Mouse (Mus musculus) ES-E14 (cell line): ENCODE measurements around the gene Mxra7. TPM values are rescaled to one million over a fixed set of nuclear protein-coding genes. Genes with fewer than 3 reads are reported as not detected.

Experiments used
- DNase-seq: peaks from one replicate; pipeline ENCODE4 v3.0.0-alpha.2; 2013; ENCODE audit warnings: low read depth, low spot score
- H3K27ac ChIP-seq: 2 replicates; pipeline ENCODE4 v1.5.1; 2012; ENCODE audit warnings: low read depth, mild to moderate bottlenecking, low read length, moderate library complexity, mixed read lengths; ENCODE audit not compliant: poor library complexity, insufficient read depth, severe bottlenecking
- H3K36me3 ChIP-seq: 2 replicates; pipeline ENCODE4 v1.6.1; 2012; ENCODE audit warnings: mild to moderate bottlenecking, low read length, moderate library complexity, mixed read lengths; ENCODE audit not compliant: control insufficient read depth, poor library complexity, insufficient read depth, severe bottlenecking
- H3K4me1 ChIP-seq, 2 experiments: fragments of 150-350 bp in 1 of 2; sonication (generic) in 1 of 2; 2 replicates each; pipeline ENCODE4 v1.6.1; 2012; ENCODE audit warnings: low read length in 2 of 2, mild to moderate bottlenecking in 1 of 2, mixed read lengths in 1 of 2; ENCODE audit not compliant: control insufficient read depth in 2 of 2, insufficient read depth in 2 of 2, poor library complexity in 1 of 2
- H3K4me3 ChIP-seq, 2 experiments: fragments of 150-350 bp in 1 of 2; sonication (generic) in 1 of 2; 2 replicates each; pipeline ENCODE4 v1.5.1; 2012; ENCODE audit warnings: low read length in 2 of 2, low read depth in 1 of 2, mild to moderate bottlenecking in 1 of 2, mixed read lengths in 1 of 2; ENCODE audit not compliant: insufficient read depth in 1 of 2, poor library complexity in 1 of 2, severe bottlenecking in 1 of 2
- H3K9ac ChIP-seq: 2 replicates; pipeline ENCODE4 v1.6.1; 2012; ENCODE audit warnings: low read depth, mild to moderate bottlenecking, low read length, mixed read lengths; ENCODE audit not compliant: poor library complexity, insufficient read depth, severe bottlenecking
- H3K9me3 ChIP-seq: fragments of 150-350 bp; sonication (generic); 2 replicates; pipeline ENCODE4 v1.6.1; 2012; ENCODE audit warnings: low read depth, mild to moderate bottlenecking, low read length; ENCODE audit not compliant: control insufficient read depth, insufficient read depth
- CHD2 ChIP-seq: IDR thresholded peaks from 2 replicates; pipeline ENCODE4 v1.6.1; 2014; ENCODE audit warnings: mild to moderate bottlenecking, low read depth, low read length, inconsistent platforms
- HCFC1 ChIP-seq: IDR thresholded peaks from 2 replicates; pipeline ENCODE4 v1.6.1; 2012; ENCODE audit warnings: low read length, inconsistent platforms, borderline replicate concordance; ENCODE audit not compliant: insufficient read depth
- MAFK ChIP-seq: IDR thresholded peaks from 2 replicates; pipeline ENCODE4 v1.6.1; 2014; ENCODE audit warnings: mild to moderate bottlenecking, low read depth, low read length, inconsistent platforms; ENCODE audit not compliant: insufficient read depth
- ZC3H11A ChIP-seq: IDR thresholded peaks from 2 replicates; pipeline ENCODE4 v1.6.1; 2012; ENCODE audit warnings: low read depth, mild to moderate bottlenecking, inconsistent platforms, low read length, borderline replicate concordance
- ZNF384 ChIP-seq: IDR thresholded peaks from 2 replicates; pipeline ENCODE4 v1.6.1; 2012; ENCODE audit warnings: low read depth, low read length, inconsistent platforms
- in situ Hi-C, 2 experiments: fragments of 600-800 bp; cut with MboI; formaldehyde crosslinking; loops; one replicate each; pipeline ENCODE4 v1.15.1; 2025; ENCODE audit warnings: low sequenced_read_pairs in 2 of 2, inconsistent platforms in 1 of 2; ENCODE audit not compliant: unreplicated experiment in 2 of 2
- total RNA-seq: library from RNA; depleted of rRNA; stranded (reverse); fragments of 300-350 nt; gene quantifications from 2 replicates; pipeline ENCODE4 v1.2.3, GENCODE M21; 2012

Gene Mxra7
- total RNA-seq, 1 experiment: 5.8 TPM

GRCm38 (mm10) chr11:116769873-116770272 is 58.0 kb downstream of the Mxra7 start:
- Histone ChIP-seq H3K36me3 (no peaks in the 10 kb centered on the region), H3K4me3 (no peak overlapping the region), H3K9me3 (no peaks in the 10 kb centered on the region), H3K27ac (no peak overlapping the region), H3K4me1 (peaks cover 0 to 1% of the 10 kb centered on the region in 2 experiments; a peak in 1 of 4 replicates), H3K9ac (no peak overlapping the region)
- TF ChIP-seq HCFC1: no peak
- TF ChIP-seq ZNF384: no peak
- TF ChIP-seq CHD2: no peak
- TF ChIP-seq ZC3H11A: no peak
- TF ChIP-seq MAFK: no peak
- in situ Hi-C loops: no loop called here
- no peak for DNase-seq

GRCm38 (mm10) chr11:116764946-116765345 is 62.9 kb downstream of the Mxra7 start:
- H3K9ac ChIP-seq: no peak overlapping the region
- no peaks in the 10 kb centered on the region for H3K9me3 ChIP-seq
- H3K27ac ChIP-seq: no peak overlapping the region
- peaks cover 0 to 1% of the 10 kb centered on the region in 2 experiments; a peak in 1 of 4 replicates for H3K4me1 ChIP-seq
- no peaks in the 10 kb centered on the region for H3K36me3 ChIP-seq
- in situ Hi-C loops: no loop called here
- no peak overlapping the region for H3K4me3 ChIP-seq
- no peak for DNase-seq
- TF ChIP-seq HCFC1 (no peak), MAFK (no peak), ZNF384 (no peak), ZC3H11A (no peak), CHD2 (no peak)

GRCm38 (mm10) chr11:116764346-116764745 is 63.5 kb downstream of the Mxra7 start:
- TF ChIP-seq ZNF384 (no peak), CHD2 (no peak), ZC3H11A (no peak), HCFC1 (no peak), MAFK (no peak)
- H3K27ac ChIP-seq: no peak overlapping the region
- no peak overlapping the region for H3K9ac ChIP-seq
- no peak overlapping the region for H3K4me3 ChIP-seq
- in situ Hi-C loops: no loop called here
- no peaks in the 10 kb centered on the region for H3K9me3 ChIP-seq
- DNase-seq: no peak
- no peaks in the 10 kb centered on the region for H3K36me3 ChIP-seq
- peaks cover 0 to 1% of the 10 kb centered on the region in 2 experiments; a peak in 1 of 4 replicates for H3K4me1 ChIP-seq

GRCm38 (mm10) chr11:116755191-116755590 is 72.7 kb downstream of the Mxra7 start:
- Histone ChIP-seq H3K9ac (no peak overlapping the region), H3K9me3 (no peaks in the 10 kb centered on the region), H3K27ac (no peak overlapping the region), H3K4me1 (0 out of 4 replicates have a peak, but pooled peaks cover 0 to 2% of the 10 kb centered on the region in 2 experiments), H3K4me3 (no peak overlapping the region), H3K36me3 (no peaks in the 10 kb centered on the region)
- no peak for DNase-seq
- no peak for TF ChIP-seq ZNF384
- TF ChIP-seq ZC3H11A: 0 out of 2 replicates have a peak, but pooled peaks have one; percentile 5
- no peak; the same call in 1 of the 2 replicates for TF ChIP-seq HCFC1
- in situ Hi-C loops: no loop called here
